Mouse (Mus musculus) T-helper 2 cell (primary cell): Measurements from ENCODE around the gene Ccdc148.

ENCODE experiments used
- in situ Hi-C: fragments of 300-600 bp; cut with MboI, MseI; formaldehyde crosslinking; loops from one replicate; pipeline ENCODE4 v1.15.1; 2025; ENCODE audit warnings: high pct_unique_total_duplicates

The Ccdc148 gene

DNA sequence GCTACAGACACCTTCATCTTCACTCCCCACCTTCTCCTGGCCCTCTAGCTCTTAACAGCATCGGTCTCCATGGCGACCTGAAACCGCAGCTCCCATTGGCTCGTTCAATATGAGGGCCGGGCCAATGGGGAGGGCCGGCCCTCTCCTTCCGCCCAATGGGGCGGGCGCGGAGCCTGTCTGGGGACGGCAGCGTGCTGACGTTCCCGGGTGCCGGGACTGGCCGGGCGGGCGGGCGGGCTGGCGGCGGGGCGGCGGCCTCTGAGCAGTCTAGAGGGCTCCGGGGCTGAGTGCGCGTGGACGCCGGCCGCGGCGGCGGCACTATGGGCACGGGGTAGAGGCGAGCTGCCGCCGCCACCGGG is at the start of gene Ccdc148, which contains the start of gene Pkp4:
TSS of gene Ccdc148 (minus strand) at position 79 of the 359 bp plus-strand sequence.
TSS of gene Pkp4 (plus strand) at position 246 of the 359 bp plus-strand sequence.
- in situ Hi-C loops: loop anchor here (5.0 kb wide), 1 partner anchor 277 kb away; no protein-coding TSS in a partner anchor

DNA sequence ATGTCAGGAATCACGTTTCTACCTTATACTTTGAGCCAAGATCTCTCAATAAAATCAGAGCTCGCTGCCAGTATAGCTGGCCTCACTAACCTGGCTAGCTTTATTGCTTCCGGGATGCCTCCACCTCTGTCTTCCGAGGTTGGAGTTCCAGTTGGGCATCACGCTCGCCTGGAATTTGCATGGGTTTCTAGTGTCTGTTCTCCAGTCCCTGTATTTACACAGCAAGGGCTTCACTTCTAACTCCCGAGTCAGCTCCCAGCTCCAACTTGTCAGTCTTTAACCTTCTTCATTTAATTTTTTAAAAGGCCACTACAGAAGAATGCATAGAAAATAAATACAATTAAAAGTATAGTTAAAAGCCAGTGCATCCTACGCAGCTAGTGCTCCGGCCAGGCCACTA is 47.8 kb upstream of the Ccdc148 start:
- in situ Hi-C loops: no loop called here

DNA sequence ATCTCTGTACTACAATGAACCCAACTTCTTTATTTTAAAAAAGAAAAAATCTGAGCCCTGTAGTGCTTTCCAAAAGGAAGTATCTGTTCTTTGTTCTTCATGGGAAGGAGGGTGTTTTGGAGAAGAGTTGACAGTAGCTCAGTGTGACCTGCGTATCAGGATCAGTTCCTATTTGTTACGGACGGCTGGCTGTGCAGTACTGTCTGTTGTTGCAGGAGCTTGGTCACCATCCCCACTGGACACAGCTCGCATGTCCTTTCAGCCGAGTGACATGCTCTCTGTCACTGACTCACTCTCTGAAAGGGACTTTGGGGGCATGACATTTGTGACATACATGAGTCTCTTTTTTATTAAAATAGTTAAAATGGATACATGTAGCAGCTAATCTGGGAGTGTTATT is 47.2 kb upstream of the Ccdc148 start:
- in situ Hi-C loops: no loop called here

DNA sequence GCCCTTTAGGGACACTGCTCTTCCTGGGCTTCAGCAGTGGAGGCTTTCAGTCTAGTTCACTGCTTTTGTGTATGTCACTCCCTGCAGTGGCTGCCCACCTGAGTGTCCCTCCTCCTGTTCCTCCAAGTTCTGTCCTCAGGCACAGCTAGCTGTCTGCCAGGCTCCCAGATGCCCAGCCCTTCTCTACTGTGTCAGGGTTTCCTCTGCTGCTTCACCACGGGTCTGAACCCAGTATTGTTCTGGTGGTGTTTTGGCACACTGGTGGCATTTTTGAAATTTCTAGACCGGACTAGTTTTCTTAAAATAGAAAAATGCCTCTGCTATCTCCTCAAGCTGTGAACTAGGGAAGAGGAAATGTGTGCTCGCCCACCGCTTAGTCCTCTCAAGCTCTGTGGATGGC is 46.8 kb upstream of the Ccdc148 start:
- in situ Hi-C loops: no loop called here

DNA sequence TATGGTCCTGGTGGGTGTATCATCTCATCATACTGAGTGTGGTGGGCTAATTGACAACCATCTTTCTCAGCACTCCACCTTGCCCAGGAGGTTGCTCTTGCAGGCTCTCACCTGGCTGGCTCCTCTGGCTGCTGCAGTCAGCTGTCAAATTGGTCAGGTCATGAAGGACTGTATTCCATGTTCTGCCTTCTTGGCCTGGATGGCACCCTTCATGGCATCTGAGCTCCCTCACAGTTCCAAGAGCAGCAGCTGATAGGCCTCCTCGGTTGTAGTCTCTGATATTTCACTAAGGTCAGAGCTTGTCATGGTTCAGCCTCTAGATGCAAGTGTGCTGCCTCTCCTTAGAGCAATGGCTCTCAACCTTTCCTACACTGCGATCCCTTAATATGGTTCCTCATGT is 45.7 kb upstream of the Ccdc148 start:
- in situ Hi-C loops: no loop called here

DNA sequence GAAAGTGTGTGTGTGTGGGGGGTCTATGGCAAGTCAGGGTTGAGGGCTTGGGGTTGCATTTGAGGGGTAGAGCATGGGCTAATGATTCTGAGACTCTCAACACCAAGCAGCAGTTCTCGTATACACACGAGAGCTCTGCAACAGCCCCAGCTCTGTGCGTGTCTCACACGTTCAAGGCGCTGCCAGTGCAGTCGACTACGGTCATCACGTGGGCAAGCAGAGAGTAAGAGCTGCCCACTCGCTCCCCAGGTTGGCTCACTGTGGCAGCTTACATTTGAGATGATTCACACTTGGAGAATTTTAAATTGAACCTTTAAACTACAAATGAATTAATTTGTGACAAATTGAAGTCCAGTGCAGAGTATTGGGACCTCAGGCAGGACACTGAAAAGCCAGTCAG is 44.6 kb upstream of the Ccdc148 start:
- in situ Hi-C loops: no loop called here

DNA sequence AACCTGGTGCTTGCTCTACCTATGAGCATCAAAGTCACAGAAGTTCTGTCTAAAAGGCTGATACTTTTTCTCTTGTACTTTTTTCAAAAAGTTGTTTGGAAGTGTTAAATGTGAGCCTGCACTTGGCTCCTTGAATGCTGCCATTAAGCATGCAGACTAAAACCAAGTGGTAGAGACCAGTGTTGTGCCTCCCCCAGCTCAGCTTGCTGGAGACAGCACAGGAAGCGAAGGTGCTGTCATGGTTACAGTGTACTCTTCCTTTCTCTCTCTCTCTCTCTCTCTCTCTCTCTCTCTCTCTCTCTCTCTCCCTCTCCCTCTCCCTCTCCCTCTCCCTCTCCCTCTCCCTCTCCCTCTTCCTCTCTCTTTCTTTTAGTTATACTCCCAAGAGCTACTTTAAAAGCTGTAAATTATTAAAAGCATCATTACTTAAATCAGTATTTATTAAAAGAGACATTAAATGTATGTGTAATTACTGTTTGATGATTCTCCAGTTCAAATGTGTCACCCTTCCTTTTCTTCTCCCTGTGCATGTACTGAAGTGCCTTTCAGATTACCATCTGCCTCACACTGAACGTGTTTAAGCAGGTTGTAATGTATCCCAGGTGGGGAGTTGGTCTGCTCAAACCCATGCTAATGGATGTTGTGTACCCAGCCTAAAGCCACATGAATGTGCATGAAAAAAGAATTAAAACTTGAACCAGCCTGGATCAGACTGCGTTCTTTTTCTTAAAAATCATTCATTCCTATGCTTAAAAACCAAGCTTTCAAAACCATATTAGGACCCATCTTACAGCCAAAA is 43.3 kb upstream of the Ccdc148 start:
- in situ Hi-C loops: no loop called here

DNA sequence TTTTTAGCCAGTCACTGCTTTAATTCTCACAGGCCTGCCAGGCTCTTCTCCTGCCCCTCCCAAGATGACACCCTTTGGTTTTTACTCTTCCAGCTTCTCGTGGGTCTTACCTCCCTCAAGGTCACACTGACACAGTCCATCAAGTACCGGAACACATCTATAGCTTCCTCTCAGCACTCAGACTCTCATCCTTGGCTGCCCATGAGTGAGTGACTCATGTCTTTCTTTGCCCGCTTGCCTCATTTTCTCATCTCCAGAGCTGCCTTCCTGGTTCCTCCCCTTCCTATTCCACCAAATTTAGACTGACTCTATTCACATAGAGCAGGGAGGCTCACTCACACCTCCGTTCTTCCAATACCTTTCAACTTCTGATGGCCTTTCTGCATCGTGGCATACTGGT is 42.4 kb upstream of the Ccdc148 start:
- in situ Hi-C loops: no loop called here

DNA sequence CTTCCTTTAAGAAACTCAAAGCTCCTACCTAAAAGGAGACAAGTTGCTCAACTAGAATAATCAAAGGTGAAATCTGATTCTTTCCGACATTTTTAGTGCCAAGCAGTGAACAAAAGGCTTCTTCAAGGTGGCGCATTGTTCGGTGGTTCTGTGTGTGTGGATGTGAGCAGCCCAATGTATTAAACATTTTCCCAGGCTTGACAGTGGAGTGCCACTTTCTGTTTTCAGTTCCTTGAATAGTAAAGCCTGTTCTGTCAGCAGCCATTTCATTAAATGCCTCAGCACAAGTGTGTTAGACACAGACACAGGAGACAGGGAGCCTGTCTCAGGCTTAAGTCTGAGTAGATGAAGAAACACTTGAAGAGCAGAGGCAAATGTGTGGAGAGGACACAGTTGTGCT is 40.0 kb upstream of the Ccdc148 start:
- in situ Hi-C loops: no loop called here

DNA sequence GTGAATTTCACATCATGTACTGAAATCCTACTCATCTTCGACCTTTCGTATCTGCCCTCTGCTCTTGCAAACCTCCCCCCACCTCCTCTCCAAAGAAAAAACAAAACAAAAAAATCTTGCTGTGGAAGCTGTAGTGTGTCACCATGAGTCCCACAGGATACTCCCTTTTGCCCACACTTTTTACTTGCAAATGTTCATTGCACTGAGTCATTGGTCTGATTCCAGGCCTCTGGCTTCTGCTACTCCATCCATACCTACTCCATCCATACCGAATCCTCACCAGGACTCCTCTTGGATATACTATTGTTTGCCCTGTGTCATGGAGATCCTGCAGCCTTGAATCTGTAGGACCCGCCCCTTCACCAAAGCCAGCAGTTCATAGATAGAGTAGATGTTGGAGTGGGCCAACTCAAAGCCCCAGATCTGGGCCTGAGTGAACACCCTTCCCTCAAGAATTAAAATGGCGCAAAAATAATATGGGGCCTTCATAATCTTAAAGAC is 39.0 kb upstream of the Ccdc148 start:
- in situ Hi-C loops: loop anchor here (25.0 kb wide), 1 partner anchor 1912 kb away; no protein-coding TSS in a partner anchor

DNA sequence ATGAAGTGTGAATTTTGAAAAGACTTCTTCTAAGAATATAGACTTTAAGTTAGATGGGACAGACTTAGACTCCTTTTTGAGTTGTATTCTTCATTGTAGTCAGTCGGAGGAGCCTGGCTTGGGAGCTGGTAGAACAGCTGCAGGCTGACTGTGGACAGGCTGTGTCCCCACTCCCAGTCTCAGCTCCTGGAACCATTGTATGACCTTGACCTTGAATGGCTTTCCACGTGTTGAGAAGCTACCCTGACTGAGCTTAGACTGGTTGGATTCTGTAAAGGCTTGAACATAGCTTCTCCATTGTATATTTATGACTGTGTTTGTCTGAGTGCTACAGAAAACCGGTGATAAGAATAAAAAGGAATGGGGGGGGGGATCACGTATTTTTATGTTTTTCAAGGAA is 36.7 kb upstream of the Ccdc148 start:
- in situ Hi-C loops: loop anchor here (25.0 kb wide), 1 partner anchor 1910 kb away; no protein-coding TSS in a partner anchor

DNA sequence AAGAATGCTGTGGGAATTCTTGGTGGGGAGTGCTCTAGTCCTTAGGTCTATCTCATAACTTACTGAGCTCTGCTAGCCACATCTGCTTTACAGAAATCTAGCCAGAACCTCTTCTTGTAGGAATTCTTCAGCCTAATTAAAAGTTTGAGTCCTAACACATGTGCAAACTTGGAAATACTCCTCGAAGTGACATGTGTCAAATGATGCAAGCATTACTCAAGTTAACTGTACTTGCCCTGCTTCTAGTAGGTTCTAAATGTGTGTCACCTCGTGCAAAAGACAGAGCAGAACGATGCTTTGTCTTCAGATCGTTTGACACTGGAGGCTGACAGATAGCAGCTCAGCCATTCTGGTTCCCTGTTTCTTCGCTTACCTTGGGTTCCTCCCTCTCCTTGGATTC is 32.6 kb upstream of the Ccdc148 start:
- in situ Hi-C loops: loop anchor here (25.0 kb wide), 1 partner anchor 1906 kb away; no protein-coding TSS in a partner anchor

DNA sequence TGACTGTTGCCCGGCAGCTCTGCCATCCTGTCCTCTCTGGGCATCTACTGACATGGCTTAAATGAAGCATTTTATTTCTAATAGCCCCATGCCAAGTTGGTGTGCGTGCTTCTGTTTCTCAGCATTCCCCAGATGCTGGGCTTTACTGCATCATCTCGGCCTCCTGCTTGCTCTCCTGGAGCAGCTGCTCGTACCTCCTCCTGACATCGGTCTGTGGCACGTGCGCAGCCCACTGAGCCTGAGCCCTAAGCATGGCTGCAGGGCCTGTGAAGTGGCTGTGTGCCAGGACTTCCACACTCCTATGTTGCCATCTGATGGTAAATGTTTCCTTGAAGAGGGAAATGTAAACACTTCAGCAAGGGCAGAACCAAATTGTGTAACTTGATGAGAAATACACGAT is 31.0 kb upstream of the Ccdc148 start:
- in situ Hi-C loops: loop anchor here (25.0 kb wide), 1 partner anchor 1904 kb away; no protein-coding TSS in a partner anchor

DNA sequence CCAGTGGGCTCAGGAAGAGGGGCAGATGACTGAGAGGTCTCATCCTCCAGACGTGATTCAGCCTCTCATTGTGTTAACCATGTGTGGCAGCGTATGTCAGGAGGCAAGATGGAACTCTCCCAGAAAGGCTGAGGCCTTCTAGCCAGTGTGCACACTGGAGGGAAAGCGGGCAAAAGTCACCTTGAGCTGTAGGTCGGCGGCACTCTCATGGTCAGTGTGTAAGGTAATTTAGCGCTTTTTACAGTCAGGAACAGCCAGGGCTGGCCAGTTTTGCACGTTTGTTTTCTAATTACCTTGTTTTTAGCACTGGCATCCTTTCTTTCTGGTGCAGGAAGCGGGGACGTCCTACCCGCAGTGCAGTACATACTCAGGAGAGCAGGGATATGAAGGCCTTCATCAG is 29.7 kb upstream of the Ccdc148 start:
- in situ Hi-C loops: loop anchor here (25.0 kb wide), 1 partner anchor 1903 kb away; no protein-coding TSS in a partner anchor

DNA sequence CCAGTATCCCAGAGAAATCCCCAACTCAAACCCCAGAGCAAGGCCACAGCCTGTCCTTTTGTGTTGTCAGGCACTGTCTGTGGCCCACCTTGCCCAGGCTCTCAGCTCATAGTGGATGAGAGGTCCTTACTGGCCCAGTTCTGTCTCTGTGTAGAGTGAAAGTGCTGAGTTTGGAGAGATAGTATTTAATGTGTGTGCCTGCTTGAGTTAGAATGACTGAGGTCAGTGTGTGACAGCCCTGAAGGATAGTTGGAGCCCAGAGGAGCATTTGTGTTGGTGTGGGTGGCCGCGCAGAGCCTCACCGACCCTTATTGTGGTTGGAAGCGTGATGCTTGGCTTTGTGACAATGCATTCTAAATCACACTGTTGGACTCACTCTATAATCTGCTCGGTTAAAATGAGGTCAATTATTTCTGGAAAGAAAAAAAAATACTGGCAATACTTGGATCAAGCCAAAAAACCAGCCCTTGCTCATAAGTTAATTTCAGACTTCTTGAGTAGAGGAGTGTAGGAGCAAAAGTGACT is 29.2 kb upstream of the Ccdc148 start:
- in situ Hi-C loops: loop anchor here (25.0 kb wide), 1 partner anchor 1902 kb away; no protein-coding TSS in a partner anchor

DNA sequence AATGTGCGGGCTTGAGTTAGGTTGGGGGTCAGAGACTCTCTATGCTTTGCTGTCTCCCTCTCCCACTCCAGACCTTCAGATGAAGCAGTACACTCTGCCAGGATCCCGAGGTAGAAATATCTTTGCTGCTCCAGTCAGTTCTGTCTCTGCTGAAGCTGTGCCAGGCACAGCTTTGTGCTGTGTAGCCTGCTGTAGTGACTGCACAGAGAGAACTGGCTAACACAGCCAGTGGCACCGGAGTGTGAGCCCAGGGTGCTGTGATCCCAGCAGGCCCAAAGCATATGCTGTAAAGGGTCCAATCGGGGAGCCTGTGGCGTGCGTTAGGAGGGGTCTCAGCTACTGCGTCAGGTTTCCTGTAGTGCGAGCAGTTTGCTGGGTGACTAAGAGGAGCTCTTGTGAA is 27.8 kb upstream of the Ccdc148 start:
- in situ Hi-C loops: loop anchor here (25.0 kb wide), 1 partner anchor 1901 kb away; no protein-coding TSS in a partner anchor

DNA sequence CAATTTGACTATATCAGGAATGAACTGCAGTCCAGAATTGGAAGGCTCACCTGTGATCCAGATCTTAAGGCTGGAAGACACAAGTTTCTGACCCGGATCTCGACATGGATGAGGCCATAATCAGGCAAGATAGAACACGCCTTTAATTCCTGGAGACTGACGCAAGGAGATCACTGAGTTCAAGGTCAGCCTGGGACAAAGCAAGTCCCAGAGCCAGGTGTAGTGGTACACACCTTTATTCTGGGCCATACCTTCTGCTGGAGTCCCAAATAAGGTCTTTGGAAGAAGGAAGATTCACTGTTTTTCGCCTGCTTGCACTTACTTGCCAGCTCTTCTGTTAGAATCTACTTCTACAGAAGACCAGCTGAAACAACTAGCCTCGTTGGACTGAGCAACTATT is 26.5 kb upstream of the Ccdc148 start:
- in situ Hi-C loops: loop anchor here (25.0 kb wide), 1 partner anchor 1900 kb away; no protein-coding TSS in a partner anchor

DNA sequence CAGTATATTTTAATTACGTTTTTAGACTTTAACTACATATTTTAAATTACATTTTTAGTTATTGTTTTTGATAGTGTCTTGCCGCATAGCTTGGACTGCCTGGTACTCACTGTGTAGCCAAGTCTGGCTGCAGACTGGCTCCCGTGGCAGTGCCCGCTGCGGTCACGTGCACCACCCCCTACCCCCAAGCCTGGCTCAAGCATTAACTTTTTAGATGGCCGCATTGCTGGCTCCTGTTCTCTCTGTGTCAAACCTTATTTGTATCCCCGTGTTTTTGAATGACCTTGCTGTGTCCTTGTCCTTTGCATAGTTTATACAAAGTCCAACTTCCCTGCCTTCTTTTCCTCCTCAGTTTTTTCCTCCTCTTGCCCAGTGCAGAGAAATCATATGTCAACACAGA is 25.6 kb upstream of the Ccdc148 start:
- in situ Hi-C loops: loop anchor here (25.0 kb wide), 1 partner anchor 1899 kb away; no protein-coding TSS in a partner anchor

DNA sequence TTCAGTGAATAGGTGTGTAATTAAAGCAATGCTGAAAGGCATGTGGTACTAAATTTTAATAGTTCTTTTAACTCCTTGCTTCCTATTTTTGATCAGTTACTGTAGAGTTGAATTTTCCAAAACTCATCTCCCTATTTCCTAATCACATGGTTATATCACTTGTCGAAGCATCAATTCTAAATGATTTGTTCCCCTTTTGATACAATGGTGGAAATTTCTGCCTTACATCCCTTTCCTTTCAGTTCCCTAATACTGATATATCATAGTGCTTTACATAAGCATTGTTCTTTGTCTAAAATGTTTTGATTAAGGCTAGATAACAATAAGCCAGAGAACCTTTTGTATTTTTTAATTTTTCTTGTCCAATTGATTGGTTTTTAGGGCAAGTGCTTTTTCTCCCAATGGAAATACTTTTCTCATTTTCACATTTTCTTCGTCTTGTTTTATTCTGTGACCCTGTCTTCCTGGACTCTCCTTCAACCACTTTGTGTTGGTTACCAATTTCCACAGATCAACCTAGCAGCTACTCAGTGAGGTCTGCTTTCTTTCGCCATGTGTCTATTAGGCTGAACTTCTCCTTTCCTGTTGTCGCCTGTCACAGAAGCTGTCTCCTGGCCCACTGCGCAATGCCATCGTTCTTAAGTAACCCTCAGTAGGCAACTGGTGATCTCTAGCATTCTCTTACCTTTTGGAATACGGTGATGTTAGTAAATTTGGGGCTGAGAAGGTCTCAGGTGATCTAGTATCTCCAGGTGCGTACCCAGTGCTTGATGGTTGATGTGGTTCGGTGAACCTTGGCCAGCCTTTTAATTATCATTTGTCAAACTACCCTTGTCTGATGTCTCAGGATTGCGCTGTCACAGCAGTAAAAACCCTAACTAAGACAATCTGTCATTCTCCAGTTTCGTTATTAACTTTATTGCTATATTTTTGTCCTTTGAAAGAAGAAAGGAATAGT is 23.9 kb upstream of the Ccdc148 start:
- in situ Hi-C loops: loop anchor here (25.0 kb wide), 1 partner anchor 1897 kb away; no protein-coding TSS in a partner anchor

DNA sequence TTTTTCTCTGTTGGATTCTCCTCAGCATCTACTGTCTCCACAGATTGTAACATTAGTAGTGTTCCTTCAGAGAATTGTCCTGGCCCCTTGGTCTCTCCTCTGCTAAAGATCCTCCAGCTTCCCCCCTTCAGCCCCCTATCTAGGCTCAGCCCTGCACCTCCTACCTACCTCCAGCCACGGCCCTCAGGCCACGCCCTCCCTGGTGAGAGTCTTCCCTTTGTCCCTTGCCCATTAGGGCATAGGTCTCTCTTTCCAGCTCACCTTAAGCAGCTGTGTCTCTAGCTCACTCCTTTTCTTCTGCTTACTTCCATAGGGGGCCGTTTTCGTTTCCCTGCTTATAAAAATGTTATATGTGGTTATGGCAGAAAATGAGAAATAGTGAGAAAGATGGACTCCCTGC is 23.1 kb upstream of the Ccdc148 start:
- in situ Hi-C loops: loop anchor here (25.0 kb wide), 1 partner anchor 1896 kb away; no protein-coding TSS in a partner anchor
